ENCODE assay signal across 11 mouse cellular contexts in the genomic region with DNA sequence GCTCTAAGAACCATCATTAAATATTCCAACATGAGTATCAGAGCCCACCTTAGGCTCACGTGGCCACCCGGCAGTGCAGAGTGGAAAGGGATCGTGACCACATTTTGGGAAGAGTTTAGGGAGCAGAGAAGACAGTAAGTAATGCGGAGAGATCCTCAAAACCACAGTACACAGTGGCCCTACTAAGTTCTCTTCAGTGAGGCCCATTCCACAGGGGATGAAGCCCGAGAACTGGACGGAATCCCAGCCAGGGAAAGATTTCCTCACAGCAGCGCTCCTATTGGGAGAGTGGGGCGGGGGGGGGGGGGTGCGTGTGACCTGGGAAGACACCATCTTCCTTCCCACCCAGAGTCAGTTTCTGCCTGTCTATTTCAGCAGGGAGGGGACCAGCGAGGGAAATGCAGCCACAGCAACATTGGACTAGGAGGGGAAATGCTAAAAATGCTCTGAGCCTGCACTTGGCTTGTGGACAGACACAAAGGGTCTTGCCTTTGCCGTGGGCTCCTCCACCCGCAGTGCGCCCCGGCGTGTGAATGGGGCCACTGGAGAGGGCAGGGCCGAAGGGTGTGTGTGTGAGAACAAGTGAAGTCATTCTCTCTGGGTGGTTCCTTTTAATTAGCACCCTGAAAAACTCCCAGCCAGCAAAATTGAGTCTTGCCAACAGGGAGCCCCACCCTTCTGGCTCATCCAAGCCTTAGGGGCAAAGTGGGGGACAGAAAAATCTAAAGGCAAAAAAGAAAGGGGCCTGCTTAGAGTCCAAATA. TPM values are rescaled to one million over a fixed set of nuclear protein-coding genes. Genes with fewer than 3 reads are reported as not detected.
DNase-seq lines count a peak whose midpoint lies in the region; ATAC-seq lines count a peak whose summit lies in the region.
"Had no signal": no experiment of that assay in that cellular context is flagged by ENCODE, and none has a peak within 500 bp of the region (broad histone marks: within the 10 kb centered on the region; RNA-seq: fewer than 3 reads in every experiment).

No protein-coding gene starts in this region.

- peak overlapping the region; percentile 27; the same call in 1 of the 2 replicates for H3K27ac ChIP-seq in kidney, embryonic 14.5 days (ENCODE audit: low read depth, low read length)
- H3K27ac ChIP-seq in brown adipose tissue, adult 24 weeks (replicated peaks; ENCODE audit: low read depth, low read length), result peak overlapping the region; percentile 92
- H3K27ac ChIP-seq in forebrain, embryonic 15.5 days (replicated peaks), result no peak overlapping the region
- H3K27ac ChIP-seq in liver, embryonic 15.5 days (replicated peaks), result peak overlapping the region; percentile 86

- WGBS in kidney, embryonic 14.5 days, result 64% methylated on average over 16 of the region's 16 CpGs
- 55% methylated on average over 14 of the region's 16 CpGs for WGBS in forebrain, embryonic 15.5 days
- 58% methylated on average over 16 of the region's 16 CpGs for WGBS in liver, embryonic 15.5 days (ENCODE audit: insufficient replicate concordance)

- H3K9me3 ChIP-seq in kidney, embryonic 14.5 days (ENCODE audit: control insufficient read depth, low read length), result no peaks in the 10 kb centered on the region
- no peaks in the 10 kb centered on the region for H3K9me3 ChIP-seq in forebrain, embryonic 15.5 days
- no peaks in the 10 kb centered on the region for H3K9me3 ChIP-seq in liver, embryonic 15.5 days (replicated peaks)
- H3K9me3 ChIP-seq: G1E; megakaryocyte, embryonic 14.5 days had no signal

- H3K27me3 ChIP-seq in kidney, embryonic 14.5 days (ENCODE audit: control insufficient read depth, insufficient read depth, low read length), result no peaks in the 10 kb centered on the region
- H3K27me3 ChIP-seq in forebrain, embryonic 15.5 days, result no peaks in the 10 kb centered on the region
- peaks cover 38% of the 10 kb centered on the region for H3K27me3 ChIP-seq in liver, embryonic 15.5 days

- no peaks in the 10 kb centered on the region for H3K36me3 ChIP-seq in kidney, embryonic 14.5 days (ENCODE audit: control insufficient read depth, insufficient read depth, low read length)
- H3K36me3 ChIP-seq in forebrain, embryonic 15.5 days, result no peaks in the 10 kb centered on the region
- H3K36me3 ChIP-seq in liver, embryonic 15.5 days (replicated peaks), result no peaks in the 10 kb centered on the region
- H3K36me3 ChIP-seq: G1E had no signal

- no peak overlapping the region for H3K4me3 ChIP-seq in kidney, embryonic 14.5 days (ENCODE audit: low read length)
- no peak overlapping the region for H3K4me3 ChIP-seq in brown adipose tissue, adult 24 weeks (ENCODE audit: insufficient read depth, low read depth, low read length)
- no peak overlapping the region for H3K4me3 ChIP-seq in forebrain, embryonic 15.5 days
- no peak overlapping the region for H3K4me3 ChIP-seq in liver, embryonic 15.5 days (replicated peaks)

- no peak for DNase-seq in kidney, adult 18-20 months
- no peak for DNase-seq in right cerebral cortex, adult 2 months (ENCODE audit: low spot score in 2 of 2)
- no peak for DNase-seq in ovary, postnatal 10 days (ENCODE audit: low spot score)

- no peak overlapping the region for H3K4me2 ChIP-seq in kidney, embryonic 14.5 days (replicated peaks; ENCODE audit: low read depth, low read length)
- H3K4me2 ChIP-seq in forebrain, embryonic 15.5 days (replicated peaks), result no peak overlapping the region
- peak overlapping the region; percentile 18; the same call in 1 of the 2 replicates for H3K4me2 ChIP-seq in liver, embryonic 15.5 days

- ATAC-seq in kidney, embryonic 14.5 days (ENCODE audit: low FRiP score, low TSS enrichment), result no peak
- peak; percentile 40; the same call in 1 of the 2 replicates for ATAC-seq in forebrain, embryonic 15.5 days (replicated peaks)
- no peak for ATAC-seq in liver, embryonic 15.5 days (ENCODE audit: insufficient read depth)
- ATAC-seq in erythroblast, adult 5-6 weeks (replicated peaks; ENCODE audit: low FRiP score, poor library complexity, severe bottlenecking), result no peak

- no peak overlapping the region for H3K9ac ChIP-seq in kidney, embryonic 14.5 days (ENCODE audit: low read depth, low read length)
- H3K9ac ChIP-seq in forebrain, embryonic 15.5 days (replicated peaks), result no peak overlapping the region
- H3K9ac ChIP-seq in liver, embryonic 15.5 days, result no peak overlapping the region

- H3K4me1 ChIP-seq in kidney, embryonic 14.5 days (ENCODE audit: control insufficient read depth, insufficient read depth, low read length), result peaks cover 32% of the 10 kb centered on the region
- peaks cover 35% of the 10 kb centered on the region for H3K4me1 ChIP-seq in brown adipose tissue, adult 24 weeks (ENCODE audit: control insufficient read depth, insufficient read depth, insufficient read length, low read length)
- peaks cover 15% of the 10 kb centered on the region for H3K4me1 ChIP-seq in forebrain, embryonic 15.5 days
- peaks cover 59% of the 10 kb centered on the region for H3K4me1 ChIP-seq in liver, embryonic 15.5 days (replicated peaks)

RNA-seq across cellular contexts. Expression of gene Krt78, which starts 20.2 kb away (rescaled TPM):
- polyA plus RNA-seq in kidney, embryonic 14.5 days (2014; fragmentation: Nextera tagmentation; extraction: Ambion mirVana), result not detected in 2 replicates
- polyA plus RNA-seq in brown adipose tissue, adult 24 weeks (2012; ENCODE audit: insufficient read depth, insufficient read length, missing spikeins), result not detected in 2 replicates
- not detected in 2 replicates for polyA plus RNA-seq in forebrain, embryonic 15.5 days (2015; fragmentation: Nextera tagmentation; extraction: Ambion mirVana)
- 0.06 TPM in 1 of 2 replicates, not detected in the other for polyA plus RNA-seq in liver, embryonic 15.5 days (2015; fragmentation: Nextera tagmentation; extraction: Ambion mirVana)
- not detected in 2 replicates for total RNA-seq in erythroblast, adult 5-6 weeks (2015; ENCODE audit: low replicate concordance)
- not detected in 2 replicates for total RNA-seq in erythroblast, adult 5-6 weeks (2017; ENCODE audit: low replicate concordance)
- polyA plus RNA-seq: G1E; heart, postnatal 0 days had no signal

RNA-seq across cellular contexts. Expression of gene Krt8, which starts 30.0 kb away (rescaled TPM):
- 179 and 184 TPM in 2 replicates for polyA plus RNA-seq in kidney, embryonic 14.5 days (2014; fragmentation: Nextera tagmentation; extraction: Ambion mirVana)
- polyA plus RNA-seq in brown adipose tissue, adult 24 weeks (2012; ENCODE audit: insufficient read depth, insufficient read length, missing spikeins), result not detected in 2 replicates
- 1.9 and 3.9 TPM in 2 replicates for polyA plus RNA-seq in forebrain, embryonic 15.5 days (2015; fragmentation: Nextera tagmentation; extraction: Ambion mirVana)
- polyA plus RNA-seq in liver, embryonic 15.5 days (2015; fragmentation: Nextera tagmentation; extraction: Ambion mirVana), result 114 and 118 TPM in 2 replicates
- not detected in 2 replicates for total RNA-seq in erythroblast, adult 5-6 weeks (2015; ENCODE audit: low replicate concordance)
- total RNA-seq in erythroblast, adult 5-6 weeks (2017; ENCODE audit: low replicate concordance), result not detected in 2 replicates
- total RNA-seq: G1E had no signal
- polyA plus RNA-seq: G1E had no signal

RNA-seq across cellular contexts. Expression of gene Krt79, which starts 34.1 kb away (rescaled TPM):
- polyA plus RNA-seq in kidney, embryonic 14.5 days (2014; fragmentation: Nextera tagmentation; extraction: Ambion mirVana), result 0.41 and 0.49 TPM in 2 replicates
- polyA plus RNA-seq in brown adipose tissue, adult 24 weeks (2012; ENCODE audit: insufficient read depth, insufficient read length, missing spikeins), result 15.1 and 19.0 TPM in 2 replicates
- polyA plus RNA-seq in forebrain, embryonic 15.5 days (2015; fragmentation: Nextera tagmentation; extraction: Ambion mirVana), result 0.10 and 0.23 TPM in 2 replicates
- polyA plus RNA-seq in liver, embryonic 15.5 days (2015; fragmentation: Nextera tagmentation; extraction: Ambion mirVana), result not detected in 2 replicates
- total RNA-seq in erythroblast, adult 5-6 weeks (2015; ENCODE audit: low replicate concordance), result not detected in 2 replicates
- not detected in 2 replicates for total RNA-seq in erythroblast, adult 5-6 weeks (2017; ENCODE audit: low replicate concordance)
- total RNA-seq: G1E had no signal
- polyA plus RNA-seq: G1E had no signal

RNA-seq across cellular contexts. Expression of gene Krt4, which starts 49.7 kb away (rescaled TPM):
- polyA plus RNA-seq in kidney, embryonic 14.5 days (2014; fragmentation: Nextera tagmentation; extraction: Ambion mirVana), result 0.11 and 0.38 TPM in 2 replicates
- not detected in 2 replicates for polyA plus RNA-seq in brown adipose tissue, adult 24 weeks (2012; ENCODE audit: insufficient read depth, insufficient read length, missing spikeins)
- polyA plus RNA-seq in forebrain, embryonic 15.5 days (2015; fragmentation: Nextera tagmentation; extraction: Ambion mirVana), result 0.08 TPM in 1 of 2 replicates, not detected in the other
- 0.22 and 0.29 TPM in 2 replicates for polyA plus RNA-seq in liver, embryonic 15.5 days (2015; fragmentation: Nextera tagmentation; extraction: Ambion mirVana)
- not detected in 2 replicates for total RNA-seq in erythroblast, adult 5-6 weeks (2015; ENCODE audit: low replicate concordance)
- total RNA-seq in erythroblast, adult 5-6 weeks (2017; ENCODE audit: low replicate concordance), result not detected in 2 replicates
- polyA plus RNA-seq: G1E; heart, postnatal 0 days had no signal

RNA-seq across cellular contexts. Expression of gene Krt18, which starts 53.7 kb away (rescaled TPM):
- 140 and 164 TPM in 2 replicates for polyA plus RNA-seq in kidney, embryonic 14.5 days (2014; fragmentation: Nextera tagmentation; extraction: Ambion mirVana)
- polyA plus RNA-seq in brown adipose tissue, adult 24 weeks (2012; ENCODE audit: insufficient read depth, insufficient read length, missing spikeins), result not detected in 2 replicates
- 3.5 and 7.6 TPM in 2 replicates for polyA plus RNA-seq in forebrain, embryonic 15.5 days (2015; fragmentation: Nextera tagmentation; extraction: Ambion mirVana)
- 107 and 121 TPM in 2 replicates for polyA plus RNA-seq in liver, embryonic 15.5 days (2015; fragmentation: Nextera tagmentation; extraction: Ambion mirVana)
- 2.3 TPM in 1 of 2 replicates, not detected in the other for total RNA-seq in erythroblast, adult 5-6 weeks (2015; ENCODE audit: low replicate concordance)
- 2.8 TPM in 1 of 2 replicates, not detected in the other for total RNA-seq in erythroblast, adult 5-6 weeks (2017; ENCODE audit: low replicate concordance)
- total RNA-seq: G1E had no signal
- polyA plus RNA-seq: G1E had no signal

Comparison
In these comparisons a context has a peak if more than half of its experiments do, and no peak if none do; other contexts are left out.
1. RNA of gene Krt8, which starts 30.0 kb away (polyA plus RNA-seq): 179 to 184 TPM in kidney, embryonic 14.5 days and 114 to 118 TPM in liver, embryonic 15.5 days; 1.9 to 3.9 TPM in forebrain, embryonic 15.5 days and not detected in brown adipose tissue, adult 24 weeks; every median in the first group is over 10 times any median in the second.
2. RNA of gene Krt79, which starts 34.1 kb away (polyA plus RNA-seq): 15.1 to 19.0 TPM in brown adipose tissue, adult 24 weeks; 0.41 to 0.49 TPM in kidney, embryonic 14.5 days, 0.10 to 0.23 TPM in forebrain, embryonic 15.5 days and not detected in liver, embryonic 15.5 days; every median in the first group is over 10 times any median in the second.